In the genomic region with DNA sequence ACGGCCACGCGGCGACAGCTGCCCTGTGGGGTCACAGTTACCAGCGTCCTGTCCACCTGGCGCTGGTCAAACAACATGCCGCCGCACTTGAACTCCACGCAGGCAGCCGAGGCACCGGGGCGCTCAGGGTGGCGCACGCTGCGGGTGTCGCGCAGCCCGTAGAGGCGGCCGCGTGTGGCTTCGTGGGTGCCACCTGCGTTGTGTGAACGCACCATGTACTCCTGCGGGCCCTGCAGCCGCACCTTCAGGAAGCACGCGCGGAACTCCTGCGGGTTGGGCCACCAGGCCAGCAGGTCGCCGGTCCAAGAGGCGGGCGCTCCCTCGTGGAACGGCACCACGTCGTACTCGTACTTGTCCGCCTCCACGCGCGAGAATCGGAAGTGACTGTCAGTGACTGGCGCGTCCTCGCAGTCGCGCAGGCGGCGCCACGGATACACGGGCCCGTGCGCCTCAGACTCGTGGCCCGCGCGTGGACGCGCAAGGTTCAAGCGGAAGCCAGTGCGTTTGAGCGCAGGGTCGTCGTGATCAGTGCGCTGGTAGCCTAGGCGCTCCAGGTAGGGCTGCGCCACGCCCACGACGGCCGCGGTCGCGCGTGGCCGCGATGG, we compare ENCODE assay signal across 10 mouse cellular contexts. TPM values are rescaled to one million over a fixed set of nuclear protein-coding genes. Genes with fewer than 3 reads are reported as not detected.
A peak's percentile ranks its signal among the peaks of the same experiment; 100 is the strongest.
DNase-seq lines count a peak whose midpoint lies in the region; ATAC-seq and TF ChIP-seq lines count a peak whose summit lies in the region.
"Had no signal": no experiment of that assay in that cellular context is flagged by ENCODE, and none has a peak within 500 bp of the region (broad histone marks: within the 10 kb centered on the region; RNA-seq: fewer than 3 reads in every experiment).

No protein-coding gene starts in this region.

- DNase-seq in heart, postnatal 10 days = no peak
- no peak for DNase-seq in thymus, adult 2 months
- DNase-seq in thymus, postnatal 0 days (ENCODE audit: low spot score) = no peak
- DNase-seq in stomach, postnatal 0 days (ENCODE audit: low spot score) = no peak
- no peak for DNase-seq in MN1 (ENCODE audit: low spot score)
- DNase-seq: adrenal gland, adult 8-10 months had no signal

- H3K4me1 ChIP-seq in heart, embryonic 11.5 days (ENCODE audit: control insufficient read depth, insufficient read depth, low read length) = peaks cover 11% of the 10 kb centered on the region; the same call in 1 of the 2 replicates
- H3K4me1 ChIP-seq in thymus, adult 2 months (replicated peaks; ENCODE audit: control insufficient read depth, insufficient read depth, low read length) = peaks cover 12% of the 10 kb centered on the region; the same call in 1 of the 2 replicates
- H3K4me1 ChIP-seq in liver, embryonic 12.5 days = peaks cover 21% of the 10 kb centered on the region
- no peaks in the 10 kb centered on the region for H3K4me1 ChIP-seq in stomach, postnatal 0 days (replicated peaks; ENCODE audit: control insufficient read depth, insufficient read depth)

- no peak for TF ChIP-seq POLR2A in thymus, adult 2 months (IDR thresholded peaks at IDR 0.05; ENCODE audit: control insufficient read depth, extremely low read depth, insufficient read depth, low read length, poor library complexity)

- no peak for TF ChIP-seq EP300 in stomach, postnatal 0 days (optimal IDR thresholded peaks at IDR 0.05)

- no peaks in the 10 kb centered on the region for H3K36me3 ChIP-seq in heart, embryonic 11.5 days (ENCODE audit: control insufficient read depth, insufficient read depth, low read length)
- H3K36me3 ChIP-seq in thymus, adult 2 months (ENCODE audit: control insufficient read depth, insufficient read depth, low read length) = no peaks in the 10 kb centered on the region
- no peaks in the 10 kb centered on the region for H3K36me3 ChIP-seq in liver, embryonic 12.5 days
- no peaks in the 10 kb centered on the region for H3K36me3 ChIP-seq in stomach, postnatal 0 days (ENCODE audit: control insufficient read depth, insufficient read depth, low read length)

- no peak for TF ChIP-seq CTCF in thymus, adult 2 months (IDR thresholded peaks at IDR 0.05; ENCODE audit: borderline replicate concordance, control insufficient read depth, extremely low read depth, insufficient read depth, low read length, poor library complexity)
- TF ChIP-seq CTCF in stomach, postnatal 0 days (IDR thresholded peaks at IDR 0.05; ENCODE audit: low read depth) = no peak

- H3K27ac ChIP-seq in heart, embryonic 11.5 days (ENCODE audit: low read depth, low read length) = no peak overlapping the region
- no peak overlapping the region for H3K27ac ChIP-seq in thymus, adult 2 months (ENCODE audit: control insufficient read depth, insufficient read depth, low read length)
- H3K27ac ChIP-seq in liver, embryonic 12.5 days = no peak overlapping the region
- no peak overlapping the region for H3K27ac ChIP-seq in stomach, postnatal 0 days (replicated peaks)
- H3K27ac ChIP-seq: macrophage had no signal

- H3K4me3 ChIP-seq in heart, embryonic 11.5 days (ENCODE audit: low read depth, low read length) = peak overlapping the region; percentile 39
- peak overlapping the region; percentile 43 for H3K4me3 ChIP-seq in thymus, adult 2 months (ENCODE audit: control insufficient read depth, insufficient read depth, low read length)
- H3K4me3 ChIP-seq in liver, embryonic 12.5 days = peak overlapping the region; percentile 41
- peak overlapping the region; percentile 39 for H3K4me3 ChIP-seq in stomach, postnatal 0 days (ENCODE audit: low read depth, low read length)

- intact Hi-C loops in heart, postnatal 10 days (cut with DNase I) = no loop called here

- 16% methylated on average over 78 of the region's 79 CpGs for WGBS in heart, embryonic 11.5 days (ENCODE audit: insufficient replicate concordance)
- WGBS in thymus, adult 2 months = 33% methylated on average over 79 of the region's 79 CpGs
- 19% methylated on average over 79 of the region's 79 CpGs for WGBS in liver, embryonic 12.5 days (ENCODE audit: insufficient replicate concordance)
- WGBS in stomach, postnatal 0 days = 18% methylated on average over 72 of the region's 79 CpGs

- no peak for ATAC-seq in heart, embryonic 11.5 days (replicated peaks; ENCODE audit: insufficient number of reproducible peaks, low FRiP score, low TSS enrichment)
- ATAC-seq in liver, embryonic 12.5 days = no peak
- ATAC-seq in stomach, postnatal 0 days (ENCODE audit: low FRiP score, low TSS enrichment) = no peak
- ATAC-seq in granulocyte monocyte progenitor cell, adult 5-6 weeks (replicated peaks; ENCODE audit: poor library complexity, severe bottlenecking) = no peak

- peaks cover 85% of the 10 kb centered on the region for H3K27me3 ChIP-seq in heart, embryonic 11.5 days (ENCODE audit: control insufficient read depth, insufficient read depth, low read length)
- peaks cover 34% of the 10 kb centered on the region for H3K27me3 ChIP-seq in thymus, adult 2 months (ENCODE audit: control insufficient read depth, insufficient read depth, low read length)
- peaks cover 100% of the 10 kb centered on the region for H3K27me3 ChIP-seq in liver, embryonic 12.5 days (replicated peaks)
- H3K27me3 ChIP-seq in stomach, postnatal 0 days (ENCODE audit: control insufficient read depth, insufficient read depth, low read length) = peaks cover 34% of the 10 kb centered on the region

- H3K9ac ChIP-seq in heart, embryonic 11.5 days (ENCODE audit: low read depth, low read length) = 0 out of 2 replicates have a peak overlapping the region, but pooled peaks have one; percentile 44
- no peak overlapping the region for H3K9ac ChIP-seq in liver, embryonic 12.5 days
- no peak overlapping the region for H3K9ac ChIP-seq in stomach, postnatal 0 days (ENCODE audit: low read length)

- peak overlapping the region; percentile 64 for H3K4me2 ChIP-seq in heart, embryonic 11.5 days
- peak overlapping the region; percentile 56 for H3K4me2 ChIP-seq in liver, embryonic 12.5 days
- H3K4me2 ChIP-seq in stomach, postnatal 0 days (replicated peaks; ENCODE audit: low read depth) = peak overlapping the region; percentile 55

- no peaks in the 10 kb centered on the region for H3K9me3 ChIP-seq in heart, embryonic 11.5 days (replicated peaks; ENCODE audit: control insufficient read depth, low read length)
- peaks cover 7% of the 10 kb centered on the region for H3K9me3 ChIP-seq in liver, embryonic 12.5 days (replicated peaks)
- H3K9me3 ChIP-seq in stomach, postnatal 0 days (ENCODE audit: control insufficient read depth, low read length) = no peaks in the 10 kb centered on the region

RNA-seq across cellular contexts. Expression of a gene that starts 6.1 kb away (rescaled TPM):
- 0.21 and 0.49 TPM in 2 replicates for polyA plus RNA-seq in heart, embryonic 11.5 days (2014; fragmentation: Nextera tagmentation; extraction: Ambion mirVana)
- total RNA-seq in heart, postnatal 10 days (2021) = 1 to 10 TPM; 1.2 to 1.3 TPM
- 0.75 and 2.2 TPM in 2 replicates for polyA plus RNA-seq in thymus, adult 2 months (2012; rRNA removed)
- 0.09 and 0.16 TPM in 2 replicates for polyA plus RNA-seq in thymus, postnatal 0 days (2015; fragmentation: Nextera tagmentation; extraction: Ambion mirVana)
- 0.14 and 0.33 TPM in 2 replicates for polyA plus RNA-seq in liver, embryonic 12.5 days (2016; fragmentation: Nextera tagmentation; extraction: Ambion mirVana)
- polyA plus RNA-seq in stomach, postnatal 0 days (2015; fragmentation: Nextera tagmentation; extraction: Ambion mirVana) = 0.30 and 0.36 TPM in 2 replicates
- not detected in 2 replicates for total RNA-seq in granulocyte monocyte progenitor cell, adult 5-6 weeks (2014; fragmentation: Nextera tagmentation)
- not detected in 2 replicates for total RNA-seq in granulocyte monocyte progenitor cell, adult 5-6 weeks (2017)
- polyA plus RNA-seq: macrophage had no signal

RNA-seq across cellular contexts. Expression of a gene that starts 20.6 kb away (rescaled TPM):
- polyA plus RNA-seq in heart, embryonic 11.5 days (2014; fragmentation: Nextera tagmentation; extraction: Ambion mirVana) = 1.6 and 1.8 TPM in 2 replicates
- total RNA-seq in heart, postnatal 10 days (2021) = under 1 TPM; 0.25 to 0.31 TPM
- 1.3 and 1.8 TPM in 2 replicates for polyA plus RNA-seq in thymus, adult 2 months (2012; rRNA removed)
- polyA plus RNA-seq in thymus, postnatal 0 days (2015; fragmentation: Nextera tagmentation; extraction: Ambion mirVana) = 5.0 and 5.1 TPM in 2 replicates
- polyA plus RNA-seq in liver, embryonic 12.5 days (2016; fragmentation: Nextera tagmentation; extraction: Ambion mirVana) = 3.8 and 4.5 TPM in 2 replicates
- 2.1 and 2.7 TPM in 2 replicates for polyA plus RNA-seq in stomach, postnatal 0 days (2015; fragmentation: Nextera tagmentation; extraction: Ambion mirVana)
- 0.73 TPM in 1 of 2 replicates, not detected in the other for total RNA-seq in granulocyte monocyte progenitor cell, adult 5-6 weeks (2014; fragmentation: Nextera tagmentation)
- 1.5 and 2.5 TPM in 2 replicates for total RNA-seq in granulocyte monocyte progenitor cell, adult 5-6 weeks (2017)

RNA-seq across cellular contexts. Expression of a gene that starts 21.0 kb away (rescaled TPM):
- polyA plus RNA-seq in heart, embryonic 11.5 days (2014; fragmentation: Nextera tagmentation; extraction: Ambion mirVana) = 270 and 275 TPM in 2 replicates
- 100 to 1,000 TPM; 376 to 397 TPM for total RNA-seq in heart, postnatal 10 days (2021)
- 120 and 150 TPM in 2 replicates for polyA plus RNA-seq in thymus, adult 2 months (2012; rRNA removed)
- polyA plus RNA-seq in thymus, postnatal 0 days (2015; fragmentation: Nextera tagmentation; extraction: Ambion mirVana) = 228 and 241 TPM in 2 replicates
- polyA plus RNA-seq in liver, embryonic 12.5 days (2016; fragmentation: Nextera tagmentation; extraction: Ambion mirVana) = 121 and 122 TPM in 2 replicates
- polyA plus RNA-seq in stomach, postnatal 0 days (2015; fragmentation: Nextera tagmentation; extraction: Ambion mirVana) = 199 and 205 TPM in 2 replicates
- 76.7 and 98.5 TPM in 2 replicates for total RNA-seq in granulocyte monocyte progenitor cell, adult 5-6 weeks (2014; fragmentation: Nextera tagmentation)
- 107 and 110 TPM in 2 replicates for total RNA-seq in granulocyte monocyte progenitor cell, adult 5-6 weeks (2017)

RNA-seq across cellular contexts. Expression of a gene that starts 21.1 kb away (rescaled TPM):
- polyA plus RNA-seq in heart, embryonic 11.5 days (2014; fragmentation: Nextera tagmentation; extraction: Ambion mirVana) = 5.5 and 7.0 TPM in 2 replicates
- 10 to 100 TPM in 1 of 2 experiments, 1 to 10 TPM in 1; 9.1 to 10.1 TPM for total RNA-seq in heart, postnatal 10 days (2021)
- 8.0 and 11.7 TPM in 2 replicates for polyA plus RNA-seq in thymus, adult 2 months (2012; rRNA removed)
- polyA plus RNA-seq in thymus, postnatal 0 days (2015; fragmentation: Nextera tagmentation; extraction: Ambion mirVana) = 3.7 and 4.0 TPM in 2 replicates
- 0.74 and 0.86 TPM in 2 replicates for polyA plus RNA-seq in liver, embryonic 12.5 days (2016; fragmentation: Nextera tagmentation; extraction: Ambion mirVana)
- 1.6 and 2.7 TPM in 2 replicates for polyA plus RNA-seq in stomach, postnatal 0 days (2015; fragmentation: Nextera tagmentation; extraction: Ambion mirVana)
- total RNA-seq in granulocyte monocyte progenitor cell, adult 5-6 weeks (2014; fragmentation: Nextera tagmentation) = 2.7 TPM in 1 of 2 replicates, not detected in the other
- total RNA-seq in granulocyte monocyte progenitor cell, adult 5-6 weeks (2017) = not detected in 2 replicates
- polyA plus RNA-seq: macrophage had no signal

RNA-seq across cellular contexts. Expression of a gene that starts 49.1 kb away (rescaled TPM):
- polyA plus RNA-seq in heart, embryonic 11.5 days (2014; fragmentation: Nextera tagmentation; extraction: Ambion mirVana) = 4.0 and 6.0 TPM in 2 replicates
- 1 to 10 TPM in 1 of 2 experiments, under 1 TPM in 1; 0.65 to 1.2 TPM for total RNA-seq in heart, postnatal 10 days (2021)
- 29.0 and 34.2 TPM in 2 replicates for polyA plus RNA-seq in thymus, adult 2 months (2012; rRNA removed)
- polyA plus RNA-seq in thymus, postnatal 0 days (2015; fragmentation: Nextera tagmentation; extraction: Ambion mirVana) = 15.1 and 18.3 TPM in 2 replicates
- polyA plus RNA-seq in liver, embryonic 12.5 days (2016; fragmentation: Nextera tagmentation; extraction: Ambion mirVana) = 3.1 and 3.2 TPM in 2 replicates
- 4.9 and 5.1 TPM in 2 replicates for polyA plus RNA-seq in stomach, postnatal 0 days (2015; fragmentation: Nextera tagmentation; extraction: Ambion mirVana)
- total RNA-seq in granulocyte monocyte progenitor cell, adult 5-6 weeks (2014; fragmentation: Nextera tagmentation) = 7.0 and 25.1 TPM in 2 replicates
- total RNA-seq in granulocyte monocyte progenitor cell, adult 5-6 weeks (2017) = 5.6 and 9.3 TPM in 2 replicates
